Mouse (Mus musculus) heart, adult 2 months (tissue): ENCODE measurements around the gene Kcnj8.

ENCODE experiments used
- CTCF ChIP-seq: fragments of 200-600 bp; IDR thresholded peaks from 2 replicates; pipeline ENCODE4 v1.8.1; 2022; ENCODE audit warnings: antibody characterized with exemption, mild to moderate bottlenecking, moderate library complexity
- POLR2A ChIP-seq: fragments of 200-500 bp; IDR thresholded peaks from 2 replicates; pipeline ENCODE4 v1.6.1; 2011; ENCODE audit warnings: mild to moderate bottlenecking, low read depth, low read length, control low read depth; ENCODE audit not compliant: insufficient read depth

DNA sequence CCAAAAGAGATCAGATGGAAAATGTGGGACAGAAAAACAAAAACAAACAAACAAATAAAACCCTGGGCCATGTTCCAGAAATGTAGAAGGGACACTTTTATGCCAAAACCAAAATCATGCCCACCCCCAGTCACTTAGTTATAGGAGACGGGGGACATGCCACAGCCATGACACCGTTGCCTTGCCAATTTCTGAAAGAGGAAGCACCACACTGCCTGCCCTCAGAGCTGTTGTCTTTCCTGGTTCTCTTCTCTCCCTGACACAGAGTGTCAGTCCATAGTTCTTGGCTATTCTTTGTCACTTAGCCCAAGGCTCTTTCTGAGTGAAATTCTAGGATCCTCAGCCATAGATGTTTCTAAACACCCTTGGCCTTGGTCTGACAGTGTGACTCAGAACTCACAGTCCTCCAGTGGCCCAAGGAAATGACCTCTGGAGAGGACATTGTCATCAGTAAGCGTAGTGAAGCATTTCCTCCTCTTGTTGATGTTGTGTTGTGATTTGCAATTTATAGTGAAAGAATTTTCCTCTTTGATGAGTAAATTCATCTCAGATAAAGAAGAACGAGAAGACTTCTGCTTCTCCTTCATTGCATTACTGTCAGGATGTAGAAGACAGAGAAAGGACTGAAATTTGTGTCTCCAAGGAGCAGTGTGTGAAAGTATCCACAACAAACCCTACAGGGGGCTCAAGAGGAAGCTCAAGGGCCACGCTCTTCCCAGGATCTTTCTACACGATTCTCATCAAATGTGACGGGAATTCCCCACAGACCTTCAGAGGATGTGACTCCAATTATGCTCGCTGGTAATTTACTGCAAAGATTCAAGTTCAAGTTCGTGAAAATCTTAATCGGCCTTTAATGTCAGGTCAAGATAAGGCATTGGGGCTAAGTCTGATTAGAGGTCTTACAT lies 12.4 kb downstream of the Kcnj8 start:
- TF ChIP-seq CTCF (no peak), POLR2A (no peak)
